Mouse (Mus musculus) hindbrain, embryonic 12.5 days (tissue): Measurements from ENCODE around the gene Itgb2. TPM values are rescaled to one million over a fixed set of nuclear protein-coding genes. Genes with fewer than 3 reads are reported as not detected.

Experiments used
- ATAC-seq: fragments of 200-750 bp; cut with Nextera tagmentation; 2 replicates; pipeline ENCODE4 v1.8.0; 2017; ENCODE audit warnings: moderate TSS enrichment; ENCODE audit not compliant: low FRiP score
- H3K27ac ChIP-seq: fragments of 300-500 bp; sonication (generic); 2 replicates; pipeline ENCODE4 v1.5.1; 2016; ENCODE audit warnings: mild to moderate bottlenecking
- H3K27me3 ChIP-seq: fragments of 300-500 bp; sonication (generic); 2 replicates; pipeline ENCODE4 v1.6.1; 2016; ENCODE audit warnings: mild to moderate bottlenecking
- H3K36me3 ChIP-seq: fragments of 300-500 bp; sonication (generic); 2 replicates; pipeline ENCODE4 v1.6.1; 2016; ENCODE audit warnings: mild to moderate bottlenecking
- H3K4me1 ChIP-seq: fragments of 300-500 bp; sonication (generic); 2 replicates; pipeline ENCODE4 v1.6.1; 2016
- H3K4me2 ChIP-seq: fragments of 300-500 bp; sonication (generic); replicated peaks from 2 replicates; pipeline ENCODE4 v1.6.1; 2016; ENCODE audit warnings: mild to moderate bottlenecking
- H3K4me3 ChIP-seq: fragments of 300-500 bp; sonication (generic); 2 replicates; pipeline ENCODE4 v1.5.1; 2016; ENCODE audit warnings: mild to moderate bottlenecking
- H3K9ac ChIP-seq: fragments of 300-500 bp; sonication (generic); 2 replicates; pipeline ENCODE4 v1.6.1; 2016; ENCODE audit warnings: mild to moderate bottlenecking, moderate library complexity
- H3K9me3 ChIP-seq: fragments of 300-500 bp; sonication (generic); replicated peaks from 2 replicates; pipeline ENCODE4 v1.6.1; 2016; ENCODE audit warnings: mild to moderate bottlenecking
- WGBS: fragments of 180-500 bp; shearing (Covaris S2); methylation state at CpG from one replicate; pipeline ENCODE4 v1.1.7; 2016; 5-methylcytosine and 5-hydroxymethylcytosine counted together
- polyA plus RNA-seq: library from polyadenylated mRNA; unstranded; fragments of >200 nt; fragmentation: Nextera tagmentation; extraction: Ambion mirVana; gene quantifications from 2 replicates; pipeline ENCODE4 v1.2.1, GENCODE M21; 2016

Gene Itgb2
- polyA plus RNA-seq, 1 experiment from 2014 or later = 0.70 TPM

DNA sequence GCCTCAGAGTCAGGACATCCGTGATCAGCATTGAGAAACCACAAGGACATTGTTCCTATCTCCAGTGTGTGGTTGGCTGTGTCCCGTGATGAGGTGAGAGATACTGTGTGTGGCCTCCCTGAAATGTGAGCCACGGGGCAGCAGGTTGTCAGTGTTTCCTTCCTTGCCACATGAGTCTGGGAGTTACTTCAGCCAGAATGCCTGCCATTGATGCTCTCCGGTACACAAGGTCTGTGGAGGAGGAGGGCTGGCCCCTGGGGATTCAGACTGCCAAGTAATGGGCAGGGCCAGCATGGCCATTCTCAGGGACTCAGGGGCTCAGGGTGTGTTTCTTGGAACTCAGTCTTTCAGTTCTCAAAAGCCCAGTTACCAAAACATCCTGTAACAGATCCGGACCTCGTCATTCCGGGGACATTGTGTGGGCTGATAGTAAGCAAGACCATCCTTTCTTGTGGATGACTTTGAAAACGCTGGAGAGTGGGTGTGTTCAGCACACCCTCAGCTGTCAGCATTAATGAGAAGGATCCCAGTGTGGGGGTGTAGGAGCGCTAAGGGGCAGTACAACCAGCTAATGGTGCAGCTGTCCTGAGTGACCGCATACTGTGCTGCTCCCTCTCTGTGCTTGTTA lies 53.9 kb downstream of the Itgb2 start:
- Histone ChIP-seq H3K4me2 (no peak overlapping the region), H3K9ac (peak overlapping the region; percentile 23; the same call in 1 of the 2 replicates), H3K27ac (no peak overlapping the region), H3K4me1 (peaks cover 27% of the 10 kb centered on the region), H3K27me3 (no peaks in the 10 kb centered on the region), H3K36me3 (peaks cover 14% of the 10 kb centered on the region; the same call in 1 of the 2 replicates), H3K9me3 (no peaks in the 10 kb centered on the region), H3K4me3 (no peak overlapping the region)
- WGBS = 72% methylated on average over 10 of the region's 10 CpGs
- no peak for ATAC-seq

- no peak for ATAC-seq
- Histone ChIP-seq H3K4me1 (peaks cover 34% of the 10 kb centered on the region), H3K4me2 (no peak overlapping the region), H3K27ac (no peak overlapping the region), H3K9me3 (no peaks in the 10 kb centered on the region), H3K4me3 (no peak overlapping the region), H3K9ac (no peak overlapping the region), H3K27me3 (no peaks in the 10 kb centered on the region), H3K36me3 (peaks cover 37% of the 10 kb centered on the region)
- 92% methylated on average over 3 of the region's 3 CpGs for WGBS
Observed at GRCm38 (mm10) chr10:77586637-77587036, 56.6 kb downstream of the Itgb2 start.

GRCm38 (mm10) chr10:77587091-77587775 lies 57.2 kb downstream of the Itgb2 start:
- 92% methylated on average over 6 of the region's 6 CpGs for WGBS
- peaks cover 32% of the 10 kb centered on the region for H3K4me1 ChIP-seq

DNA sequence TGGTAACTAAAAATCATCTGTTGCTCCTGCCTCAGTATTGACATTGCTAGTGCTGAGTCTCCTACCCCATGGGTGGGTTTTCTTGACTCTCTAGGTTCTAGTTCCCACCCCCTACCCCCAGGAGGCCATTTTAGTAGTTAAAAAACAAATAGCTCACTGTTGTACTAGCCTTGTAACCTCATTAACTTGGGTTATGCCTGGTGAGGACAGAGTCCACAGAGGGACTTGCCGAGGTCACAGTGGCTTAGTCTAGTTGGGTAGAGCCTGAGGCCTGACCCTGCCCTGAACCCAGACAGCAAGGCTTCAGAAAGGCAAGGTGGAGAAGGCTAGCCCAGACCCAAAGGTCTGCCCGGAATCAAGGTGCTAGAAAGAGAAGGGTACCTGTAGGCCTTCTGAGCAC lies 58.0 kb downstream of the Itgb2 start:
- WGBS = 87% methylated on average over 2 of the region's 2 CpGs
- Histone ChIP-seq H3K9ac (no peak overlapping the region), H3K36me3 (peaks cover 50% of the 10 kb centered on the region), H3K27me3 (no peaks in the 10 kb centered on the region), H3K9me3 (no peaks in the 10 kb centered on the region), H3K4me2 (no peak overlapping the region), H3K4me3 (no peak overlapping the region), H3K27ac (no peak overlapping the region), H3K4me1 (peaks cover 24% of the 10 kb centered on the region)
- ATAC-seq = no peak

More at GRCm38 (mm10) chr10:77587091-77587775, 57.2 kb downstream of the Itgb2 start:
- Histone ChIP-seq H3K9ac (no peak overlapping the region), H3K9me3 (no peaks in the 10 kb centered on the region), H3K27me3 (no peaks in the 10 kb centered on the region), H3K36me3 (peaks cover 42% of the 10 kb centered on the region), H3K27ac (no peak overlapping the region), H3K4me3 (no peak overlapping the region), H3K4me2 (no peak overlapping the region)
- no peak for ATAC-seq

GRCm38 (mm10) chr10:77589117-77589516 lies 59.1 kb downstream of the Itgb2 start:
- Histone ChIP-seq H3K9ac (no peak overlapping the region), H3K27ac (no peak overlapping the region), H3K4me3 (no peak overlapping the region), H3K9me3 (no peaks in the 10 kb centered on the region), H3K4me2 (no peak overlapping the region), H3K27me3 (no peaks in the 10 kb centered on the region), H3K36me3 (peaks cover 61% of the 10 kb centered on the region), H3K4me1 (peaks cover 14% of the 10 kb centered on the region)
- no peak for ATAC-seq
- WGBS = 84% methylated on average over 7 of the region's 7 CpGs

DNA sequence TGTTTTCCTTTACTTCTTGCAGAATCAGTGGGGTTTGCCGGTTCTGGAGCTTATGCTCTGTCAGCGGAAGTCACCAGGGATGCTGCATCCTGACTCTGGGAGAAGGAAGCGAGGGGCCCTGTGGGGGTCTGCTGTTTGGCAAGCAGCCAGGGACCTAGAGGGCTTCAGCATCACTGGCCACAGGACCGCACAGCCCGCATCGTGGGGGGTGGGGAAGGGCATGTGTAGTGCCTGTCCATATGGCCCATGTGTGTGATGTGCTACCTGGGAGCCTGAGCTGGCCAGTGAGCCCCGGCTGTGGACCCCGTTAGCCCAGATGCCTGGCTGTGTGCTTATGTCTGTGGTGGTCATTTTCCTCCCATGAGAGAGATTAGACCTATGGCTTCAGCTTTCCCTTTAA lies 59.7 kb downstream of the Itgb2 start:
- H3K4me1 ChIP-seq = peaks cover 13% of the 10 kb centered on the region; the same call in 1 of the 2 replicates
- H3K4me2 ChIP-seq = no peak overlapping the region
- no peaks in the 10 kb centered on the region for H3K9me3 ChIP-seq
- peaks cover 67% of the 10 kb centered on the region for H3K36me3 ChIP-seq
- 79% methylated on average over 8 of the region's 8 CpGs for WGBS
- no peak overlapping the region for H3K9ac ChIP-seq
- no peak overlapping the region for H3K27ac ChIP-seq
- no peak overlapping the region for H3K4me3 ChIP-seq
- H3K27me3 ChIP-seq = no peaks in the 10 kb centered on the region
- 0 out of 2 replicates have a peak, but pooled peaks have one; percentile 16 for ATAC-seq

DNA sequence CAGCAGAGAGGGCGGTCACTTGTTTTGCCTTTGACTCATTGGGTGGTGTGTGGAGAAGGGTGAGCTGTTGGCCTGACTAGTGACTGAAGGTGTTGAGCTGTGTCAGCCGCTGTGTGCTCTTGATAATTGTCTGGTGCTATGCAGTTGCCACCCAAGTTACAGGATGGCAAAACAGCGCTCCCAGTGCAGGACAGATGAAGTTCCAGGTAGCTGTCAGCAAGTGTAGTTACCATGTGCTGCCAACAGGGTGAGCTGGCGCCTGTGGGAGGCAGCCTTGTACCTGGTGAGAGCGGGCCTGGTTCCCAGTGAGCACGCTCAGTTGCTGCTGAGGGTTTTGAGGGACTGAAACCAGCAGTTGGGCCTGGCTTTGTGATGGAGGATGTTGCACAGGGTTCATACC lies 60.8 kb downstream of the Itgb2 start:
- no peak overlapping the region for H3K27ac ChIP-seq
- H3K4me2 ChIP-seq = no peak overlapping the region
- H3K9me3 ChIP-seq = no peaks in the 10 kb centered on the region
- H3K9ac ChIP-seq = no peak overlapping the region
- peaks cover 13% of the 10 kb centered on the region; the same call in 1 of the 2 replicates for H3K4me1 ChIP-seq
- 47% methylated on average over 6 of the region's 6 CpGs for WGBS
- H3K27me3 ChIP-seq = no peaks in the 10 kb centered on the region
- peaks cover 76% of the 10 kb centered on the region for H3K36me3 ChIP-seq
- no peak overlapping the region for H3K4me3 ChIP-seq
- peak; percentile 46; the same call in 1 of the 2 replicates for ATAC-seq

DNA sequence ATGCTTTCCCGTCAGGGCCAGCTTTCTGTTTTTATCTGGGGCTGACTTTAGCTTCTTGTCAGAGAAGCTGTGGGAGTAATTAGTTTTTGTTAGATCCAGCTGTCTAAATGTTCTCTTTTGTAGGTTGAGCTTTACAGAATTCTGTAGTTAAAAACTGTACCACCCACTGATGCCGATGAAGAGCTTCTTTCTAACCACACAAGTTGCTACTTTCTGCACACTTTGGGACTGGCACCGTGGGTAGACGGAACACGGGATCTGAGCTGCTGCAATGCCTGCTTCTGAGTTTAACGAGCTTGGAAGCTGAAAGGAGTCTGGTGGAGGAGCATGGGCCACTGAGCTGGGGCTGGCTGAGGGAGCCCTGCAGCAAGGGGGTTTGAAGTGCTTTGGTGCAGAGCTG lies 61.5 kb downstream of the Itgb2 start:
- Histone ChIP-seq H3K36me3 (peaks cover 81% of the 10 kb centered on the region), H3K9ac (no peak overlapping the region), H3K9me3 (no peaks in the 10 kb centered on the region), H3K4me3 (no peak overlapping the region), H3K4me2 (no peak overlapping the region), H3K27ac (no peak overlapping the region), H3K4me1 (peaks cover 13% of the 10 kb centered on the region; the same call in 1 of the 2 replicates), H3K27me3 (no peaks in the 10 kb centered on the region)
- 78% methylated on average over 6 of the region's 6 CpGs for WGBS
- no peak for ATAC-seq

- H3K4me1 ChIP-seq = no peaks in the 10 kb centered on the region
- H3K4me3 ChIP-seq = no peak overlapping the region
- H3K27ac ChIP-seq = no peak overlapping the region
- H3K9ac ChIP-seq = no peak overlapping the region
- no peak for ATAC-seq
- WGBS = 92% methylated on average over 2 of the region's 2 CpGs
- H3K27me3 ChIP-seq = no peaks in the 10 kb centered on the region
- no peak overlapping the region for H3K4me2 ChIP-seq
- peaks cover 75% of the 10 kb centered on the region for H3K36me3 ChIP-seq
- no peaks in the 10 kb centered on the region for H3K9me3 ChIP-seq
Observed at GRCm38 (mm10) chr10:77596060-77596459, 66.0 kb downstream of the Itgb2 start.

- H3K4me3 ChIP-seq = no peak overlapping the region
- WGBS = 40% methylated on average over 4 of the region's 4 CpGs
- H3K27ac ChIP-seq = no peak overlapping the region
- 0 out of 2 replicates have a peak, but pooled peaks cover 4% of the 10 kb centered on the region for H3K9me3 ChIP-seq
- H3K9ac ChIP-seq = no peak overlapping the region
- no peak overlapping the region for H3K4me2 ChIP-seq
- H3K4me1 ChIP-seq = peaks cover 15% of the 10 kb centered on the region
- ATAC-seq = no peak
- H3K36me3 ChIP-seq = peaks cover 14% of the 10 kb centered on the region
- H3K27me3 ChIP-seq = no peaks in the 10 kb centered on the region
Observed at GRCm38 (mm10) chr10:77603021-77603420, 73.0 kb downstream of the Itgb2 start.

- H3K9me3 ChIP-seq = 0 out of 2 replicates have a peak, but pooled peaks cover 4% of the 10 kb centered on the region
- no peak overlapping the region for H3K4me3 ChIP-seq
- no peak overlapping the region for H3K27ac ChIP-seq
- H3K9ac ChIP-seq = no peak overlapping the region
- H3K4me1 ChIP-seq = peaks cover 16% of the 10 kb centered on the region
- 98% methylated on average over 6 of the region's 6 CpGs for WGBS
- no peaks in the 10 kb centered on the region for H3K27me3 ChIP-seq
- ATAC-seq = no peak
- no peak overlapping the region for H3K4me2 ChIP-seq
- peaks cover 12% of the 10 kb centered on the region; the same call in 1 of the 2 replicates for H3K36me3 ChIP-seq
Observed at GRCm38 (mm10) chr10:77604111-77604510, 74.1 kb downstream of the Itgb2 start.

GRCm38 (mm10) chr10:77604958-77605357 lies 74.9 kb downstream of the Itgb2 start:
- H3K36me3 ChIP-seq = peaks cover 9% of the 10 kb centered on the region; the same call in 1 of the 2 replicates

More at GRCm38 (mm10) chr10:77604958-77605357, 74.9 kb downstream of the Itgb2 start:
- no peak for ATAC-seq
- WGBS = 86% methylated on average over 5 of the region's 5 CpGs
- Histone ChIP-seq H3K27ac (no peak overlapping the region), H3K9ac (no peak overlapping the region), H3K4me1 (peaks cover 16% of the 10 kb centered on the region), H3K27me3 (no peaks in the 10 kb centered on the region), H3K4me2 (no peak overlapping the region), H3K9me3 (0 out of 2 replicates have a peak, but pooled peaks cover 4% of the 10 kb centered on the region), H3K4me3 (no peak overlapping the region)
